Mouse (Mus musculus) layer of hippocampus, adult 11-12 months (tissue): ENCODE data around the gene Zranb1.

Source experiments
- DNase-seq: peaks from one replicate; pipeline ENCODE4 v3.0.0; 2022; ENCODE audit warnings: low spot score

Zranb1 gene

DNA sequence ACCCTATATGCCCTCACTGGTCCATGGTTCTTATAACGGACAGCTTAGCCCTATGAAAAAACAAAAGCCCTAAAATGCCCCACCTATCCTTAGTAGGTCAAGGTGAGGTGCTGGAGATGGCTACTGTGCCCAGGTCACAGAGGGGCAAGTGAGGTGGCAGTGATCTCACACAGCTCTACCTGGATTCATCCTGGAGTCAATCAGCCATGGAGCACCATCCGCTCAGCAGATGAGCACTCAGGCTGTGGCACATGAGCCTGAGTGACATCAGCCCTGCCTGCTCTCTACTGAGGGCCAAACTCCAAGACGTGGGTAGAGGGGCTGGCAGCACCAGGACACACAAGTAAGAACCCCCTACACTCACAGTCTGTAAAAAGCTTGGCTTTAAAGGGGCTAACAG is 70.4 kb downstream of the Zranb1 start:
- no peak for DNase-seq

- no peak for DNase-seq
These were observed 71.3 kb downstream of the Zranb1 start for GRCm38 (mm10) chr7:133002271-133002670.

DNA sequence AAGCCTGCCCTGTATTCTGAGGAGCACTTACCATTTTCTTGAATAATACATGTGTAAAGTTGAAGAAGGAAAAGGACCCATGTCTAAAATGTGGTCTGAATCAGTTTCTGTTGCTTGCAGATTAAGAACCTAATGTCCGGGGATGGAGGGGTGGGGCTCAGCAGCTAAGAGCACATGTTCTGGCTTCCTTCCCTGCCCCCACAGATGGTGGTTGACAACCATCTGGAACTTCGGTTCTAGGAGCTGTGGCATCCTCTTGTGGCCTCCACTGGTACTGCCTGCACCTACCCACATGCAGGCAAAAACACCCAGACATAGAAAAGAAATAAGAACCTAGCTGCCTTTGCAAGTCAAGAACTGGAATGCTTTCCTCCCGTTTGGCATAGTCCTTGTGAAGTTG is 72.5 kb downstream of the Zranb1 start:
- DNase-seq, result peak; percentile 90

DNA sequence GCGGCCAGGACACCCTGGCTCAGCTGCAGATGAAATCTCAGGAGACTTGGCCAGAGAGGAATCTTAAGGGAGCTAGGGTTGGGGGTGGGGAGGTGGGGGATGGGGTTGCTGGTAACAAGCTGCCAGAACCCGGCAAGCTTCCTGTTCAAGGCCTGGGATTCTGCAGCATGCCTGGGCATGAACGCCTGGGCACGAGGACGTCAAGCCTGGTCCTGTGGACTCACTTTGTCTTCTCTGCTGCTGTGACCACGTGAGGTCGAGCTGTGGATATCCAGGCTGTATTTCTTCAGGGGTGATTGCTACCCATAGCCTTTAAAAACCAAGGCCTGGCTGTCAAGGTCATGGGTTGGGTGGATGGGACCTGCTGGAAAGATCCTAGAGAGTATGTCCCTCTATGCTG is 74.8 kb downstream of the Zranb1 start:
- DNase-seq, result no peak

- no peak for DNase-seq
These were observed 76.4 kb downstream of the Zranb1 start for GRCm38 (mm10) chr7:133007343-133007742.

GRCm38 (mm10) chr7:133008663-133009062 is 77.7 kb downstream of the Zranb1 start:
- no peak for DNase-seq

- DNase-seq, result no peak
These were observed 78.7 kb downstream of the Zranb1 start for GRCm38 (mm10) chr7:133009676-133010075.

GRCm38 (mm10) chr7:133010477-133010876 is 79.5 kb downstream of the Zranb1 start:
- no peak for DNase-seq

DNA sequence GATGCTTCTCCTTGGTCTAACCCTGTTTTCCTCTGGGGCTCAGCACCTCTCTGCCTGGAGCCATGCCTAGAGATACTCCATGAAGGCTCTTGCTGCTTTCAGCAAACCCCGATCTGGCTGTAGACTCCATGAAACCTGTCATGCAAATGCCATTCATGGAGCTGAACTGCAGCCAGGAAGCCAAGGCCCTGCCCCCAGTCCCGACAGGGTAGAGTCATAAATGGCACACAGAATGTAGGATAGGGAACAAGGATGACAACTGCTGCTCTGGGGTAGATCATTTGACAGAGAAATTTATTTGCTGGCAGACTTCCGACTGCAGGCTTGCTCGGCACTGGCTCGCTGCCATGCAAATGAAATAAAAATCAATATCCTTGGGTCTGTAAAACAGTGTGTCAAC is 80.2 kb downstream of the Zranb1 start:
- peak; percentile 74 for DNase-seq

- no peak for DNase-seq
These were observed 80.7 kb downstream of the Zranb1 start for GRCm38 (mm10) chr7:133011611-133012010.

DNA sequence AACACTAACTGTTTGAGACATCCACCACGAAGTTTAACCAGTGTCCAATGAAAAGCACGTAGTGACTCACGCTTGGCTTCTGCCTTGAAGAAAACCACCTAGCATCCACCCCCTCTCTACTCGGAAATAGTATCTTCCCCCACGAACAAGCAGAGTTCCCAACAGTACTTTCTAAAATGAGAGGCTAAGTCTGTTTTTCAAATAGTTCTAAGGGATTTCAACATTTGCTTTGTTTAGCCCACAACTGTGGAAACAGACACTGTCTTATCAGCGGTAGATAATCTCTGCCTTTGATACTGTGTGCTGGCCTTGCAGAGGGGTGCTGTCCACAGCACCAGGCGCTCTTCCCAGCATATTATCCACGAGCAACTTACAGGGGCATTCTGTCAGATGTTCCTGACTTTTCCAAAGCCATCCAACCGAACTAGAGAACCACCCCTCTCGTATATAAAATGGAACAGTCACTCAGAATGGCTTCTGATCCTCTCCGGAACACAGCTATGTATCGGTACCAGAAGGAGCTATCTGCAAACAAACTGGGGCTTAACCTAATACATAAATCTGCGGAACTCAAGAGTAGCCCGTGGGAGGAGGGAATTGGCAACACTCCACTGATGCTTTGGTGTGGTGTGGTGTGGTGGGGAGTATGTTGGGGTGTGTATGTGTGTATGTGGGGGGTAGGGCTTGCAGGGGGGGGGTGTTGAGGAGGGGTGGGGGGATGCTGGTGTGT is 81.9 kb downstream of the Zranb1 start:
- no peak for DNase-seq

DNA sequence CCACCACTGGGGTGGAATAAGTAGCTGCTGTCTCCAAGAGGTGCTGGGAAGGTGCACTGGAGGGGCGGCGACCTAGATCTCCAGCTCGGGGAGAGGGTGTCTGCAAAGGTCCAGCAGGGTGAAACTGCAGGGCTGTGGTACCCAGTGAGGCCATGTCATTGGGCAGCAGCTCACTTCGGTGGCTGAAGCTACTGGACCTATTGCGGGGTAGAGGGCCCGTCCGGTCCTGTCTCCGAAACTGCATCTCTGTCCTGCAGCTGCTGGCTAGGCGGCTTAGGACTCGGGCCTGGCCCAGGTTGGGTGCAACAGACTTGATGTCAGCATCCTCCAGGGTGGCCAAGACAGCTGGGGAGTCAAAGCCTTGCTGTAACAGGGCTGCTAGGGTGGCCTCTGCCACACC is 83.0 kb downstream of the Zranb1 start:
- no peak for DNase-seq

GRCm38 (mm10) chr7:133014631-133015030 is 83.7 kb downstream of the Zranb1 start:
- DNase-seq, result no peak

DNA sequence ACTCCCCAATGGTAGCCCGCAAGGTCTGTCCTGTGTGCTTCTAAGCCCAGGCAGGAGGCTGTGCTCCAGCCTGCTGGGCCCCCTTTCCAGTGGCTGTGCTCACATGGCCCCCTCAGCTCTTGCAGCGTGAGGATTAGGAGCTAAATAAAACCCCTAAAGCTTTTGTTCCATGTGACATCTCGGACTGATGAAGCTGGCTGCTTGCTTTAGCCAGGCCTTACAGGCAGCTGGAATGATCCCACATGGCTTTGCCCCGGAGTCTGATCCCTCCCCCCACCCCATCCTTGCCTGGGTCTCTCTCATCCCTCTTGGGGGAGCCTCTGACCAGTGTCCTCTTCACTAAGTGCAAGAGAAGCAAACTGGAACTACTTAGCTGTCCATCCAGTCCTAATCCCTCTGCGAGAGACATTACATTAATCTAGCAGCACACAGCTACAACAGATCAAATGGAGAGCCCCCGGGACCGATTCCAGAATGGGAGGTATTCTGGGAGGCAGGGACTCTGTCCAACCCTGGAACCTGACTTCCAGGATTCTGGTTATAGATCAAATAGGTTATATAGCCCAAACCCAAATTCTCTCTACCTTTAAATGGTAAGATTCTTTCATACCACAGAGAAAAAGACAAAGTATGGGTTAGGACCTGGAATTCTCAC is 84.6 kb downstream of the Zranb1 start:
- no peak for DNase-seq

GRCm38 (mm10) chr7:133018961-133019360 is 88.0 kb downstream of the Zranb1 start:
- DNase-seq, result no peak

GRCm38 (mm10) chr7:133019481-133020020 is 88.6 kb downstream of the Zranb1 start:
- no peak for DNase-seq

DNA sequence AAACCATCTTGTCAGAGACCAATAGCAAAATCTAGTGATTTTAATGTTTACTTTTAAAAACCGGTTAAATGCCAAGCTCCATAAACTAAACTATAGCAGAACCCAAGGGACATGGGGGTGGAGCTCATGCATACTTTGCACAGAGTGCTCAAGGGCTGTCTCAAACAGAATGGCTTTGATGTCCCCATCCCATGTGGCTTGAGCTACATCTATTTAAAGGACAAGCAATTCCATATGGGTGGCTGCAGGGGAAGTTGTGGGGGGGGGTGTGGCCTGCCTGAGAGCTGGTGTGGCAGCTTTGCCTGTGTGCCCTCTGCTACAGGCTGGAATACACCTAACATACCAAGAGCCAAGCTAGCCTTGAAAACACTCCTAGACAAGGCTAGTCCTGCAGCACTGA is 93.8 kb downstream of the Zranb1 start:
- DNase-seq, result no peak

GRCm38 (mm10) chr7:133027930-133028329 is 97.0 kb downstream of the Zranb1 start:
- DNase-seq, result no peak

DNA sequence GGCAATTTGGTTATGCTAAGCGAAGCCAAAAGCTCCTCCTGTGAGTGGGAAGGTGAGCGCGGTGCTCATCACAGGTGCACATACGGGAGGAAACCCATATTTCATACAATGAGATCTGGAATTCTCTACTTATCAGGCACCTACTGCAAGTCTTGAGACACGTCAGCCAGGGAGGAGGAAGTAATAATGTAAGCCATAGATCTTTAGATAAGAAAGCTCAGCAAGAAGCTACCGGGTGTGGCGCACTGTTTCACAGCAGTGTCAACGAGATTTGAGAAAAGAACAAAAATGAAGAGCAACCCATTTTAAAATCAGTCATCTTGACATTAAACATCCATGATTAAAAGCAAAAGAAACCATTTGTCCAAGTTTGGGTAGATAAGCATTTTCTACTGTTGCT is 98.1 kb downstream of the Zranb1 start:
- no peak for DNase-seq

GRCm38 (mm10) chr7:133029496-133030047 is 98.6 kb downstream of the Zranb1 start:
- DNase-seq, result no peak

GRCm38 (mm10) chr7:133032589-133033203 is 101.8 kb downstream of the Zranb1 start:
- DNase-seq, result peak; percentile 75

DNA sequence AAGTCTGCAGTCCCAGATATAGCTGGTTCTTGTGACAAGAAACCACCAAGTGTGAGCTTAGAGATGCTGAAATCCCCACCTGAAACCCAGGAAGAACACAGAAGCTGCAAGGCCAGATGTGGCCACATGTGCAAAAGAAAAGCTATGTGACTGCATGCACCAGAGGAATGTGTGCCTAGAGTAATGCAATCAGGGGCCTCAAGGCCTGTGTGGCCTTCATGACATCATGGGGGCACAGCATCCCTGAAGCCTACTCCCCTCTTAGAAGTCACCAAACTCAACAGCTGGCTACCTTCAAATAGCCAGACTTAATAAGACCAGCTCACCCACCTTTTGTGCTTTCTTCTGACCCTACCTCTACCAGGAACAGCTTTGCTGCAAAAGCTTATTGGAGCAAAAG is 105.0 kb downstream of the Zranb1 start:
- no peak for DNase-seq
